Mouse (Mus musculus) ES-E14 (cell line): ENCODE results near the gene Olfr1368.

ENCODE experiments used
- CHD2 ChIP-seq: IDR thresholded peaks from 2 replicates; pipeline ENCODE4 v1.6.1; 2014; ENCODE audit warnings: mild to moderate bottlenecking, low read depth, low read length, inconsistent platforms
- HCFC1 ChIP-seq: IDR thresholded peaks from 2 replicates; pipeline ENCODE4 v1.6.1; 2012; ENCODE audit warnings: low read length, inconsistent platforms, borderline replicate concordance; ENCODE audit not compliant: insufficient read depth
- MAFK ChIP-seq: IDR thresholded peaks from 2 replicates; pipeline ENCODE4 v1.6.1; 2014; ENCODE audit warnings: mild to moderate bottlenecking, low read depth, low read length, inconsistent platforms; ENCODE audit not compliant: insufficient read depth
- ZC3H11A ChIP-seq: IDR thresholded peaks from 2 replicates; pipeline ENCODE4 v1.6.1; 2012; ENCODE audit warnings: low read depth, mild to moderate bottlenecking, inconsistent platforms, low read length, borderline replicate concordance
- ZNF384 ChIP-seq: IDR thresholded peaks from 2 replicates; pipeline ENCODE4 v1.6.1; 2012; ENCODE audit warnings: low read depth, low read length, inconsistent platforms

- TF ChIP-seq ZC3H11A (no peak), ZNF384 (no peak; the same call in 1 of the 2 replicates), CHD2 (no peak), MAFK (no peak), HCFC1 (no peak)
Observed at GRCm38 (mm10) chr13:21169121-21169656, 23.5 kb upstream of the Olfr1368 start.
